Mouse (Mus musculus) central nervous system, embryonic 11.5 days (tissue): ENCODE data around the gene Lhpp. TPM values are rescaled to one million over a fixed set of nuclear protein-coding genes. Genes with fewer than 3 reads are reported as not detected.

Experiments
- polyA plus RNA-seq: library from polyadenylated mRNA; depleted of rRNA; stranded (reverse); fragments of >200 nt; gene quantifications from 2 replicates; pipeline ENCODE4 v1.2.3, GENCODE M21; 2012; rRNA removed

Gene Lhpp
- 18.0 and 18.5 TPM in 2 replicates for polyA plus RNA-seq

DNA sequence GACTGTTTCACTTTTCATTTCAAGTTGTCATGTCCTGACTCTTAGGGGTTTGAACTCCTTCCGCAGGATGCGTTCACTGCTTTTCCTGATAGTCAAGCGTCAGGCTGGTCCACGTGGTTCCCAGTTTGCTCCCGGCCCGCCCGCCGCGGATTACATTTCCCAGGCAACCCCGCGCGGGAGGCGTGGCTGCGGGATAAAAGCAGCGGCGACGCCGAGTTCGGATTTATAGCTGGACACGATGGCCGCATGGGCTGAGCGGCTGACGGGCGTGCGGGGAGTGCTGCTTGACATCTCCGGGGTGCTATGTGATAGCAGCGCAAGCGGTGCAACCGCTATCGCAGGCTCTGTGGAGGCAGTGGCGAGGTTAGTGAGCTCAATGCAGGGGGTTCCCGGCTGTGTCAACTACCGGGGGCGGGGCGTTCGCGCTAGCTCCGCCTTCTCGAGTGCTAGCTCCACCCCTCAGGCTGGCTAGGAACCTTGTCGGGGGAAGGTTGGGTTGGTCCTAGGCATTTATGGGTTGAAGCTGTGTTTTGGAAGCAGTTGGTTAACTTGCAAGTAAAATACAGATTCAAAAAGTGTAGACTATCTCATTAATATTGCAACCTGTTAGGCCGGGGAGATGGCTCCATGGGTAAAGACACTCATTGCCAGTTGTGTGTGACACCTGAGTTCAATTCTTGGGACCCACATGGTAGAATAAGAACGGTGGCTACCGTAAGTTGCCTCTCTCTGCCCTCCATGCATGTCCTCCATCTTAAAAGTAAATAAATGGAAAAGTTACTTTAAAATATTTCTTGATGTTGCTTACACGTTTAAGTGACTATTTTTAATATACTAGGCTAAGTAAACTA lies at the start of gene Lhpp:
TSS of gene Lhpp (plus strand) at position 171 of the 851 bp plus-strand sequence.

DNA sequence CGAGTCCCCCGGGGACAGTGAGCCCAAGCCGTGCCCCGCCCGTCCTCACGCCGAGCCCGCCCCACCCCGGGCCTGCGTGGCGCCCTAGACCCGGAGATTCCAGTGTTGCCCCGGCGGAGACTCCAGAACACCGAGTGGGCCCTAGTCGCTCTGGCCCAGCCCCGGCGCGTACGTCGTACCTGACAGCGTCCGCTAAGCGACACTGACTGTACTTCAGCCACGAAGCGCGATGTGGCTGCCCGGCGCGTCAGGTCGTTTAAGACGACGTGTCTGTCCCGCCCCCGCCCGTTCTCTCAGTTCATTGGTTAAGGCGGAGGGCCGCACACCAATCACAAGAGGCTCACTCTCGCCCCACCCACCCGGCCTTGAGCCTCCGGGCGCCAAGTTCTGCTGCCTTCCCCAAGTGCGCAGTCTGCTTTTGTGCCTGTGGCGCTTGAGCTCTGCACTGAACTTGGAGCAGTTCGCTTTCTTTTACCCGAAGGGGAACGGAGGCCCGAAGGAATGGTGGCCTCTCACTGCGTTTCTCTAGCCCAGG lies 34.3 kb upstream of the Lhpp start, which contains the start of gene Oat:
TSS of gene Oat (minus strand) at position 283 of the 535 bp plus-strand sequence.

DNA sequence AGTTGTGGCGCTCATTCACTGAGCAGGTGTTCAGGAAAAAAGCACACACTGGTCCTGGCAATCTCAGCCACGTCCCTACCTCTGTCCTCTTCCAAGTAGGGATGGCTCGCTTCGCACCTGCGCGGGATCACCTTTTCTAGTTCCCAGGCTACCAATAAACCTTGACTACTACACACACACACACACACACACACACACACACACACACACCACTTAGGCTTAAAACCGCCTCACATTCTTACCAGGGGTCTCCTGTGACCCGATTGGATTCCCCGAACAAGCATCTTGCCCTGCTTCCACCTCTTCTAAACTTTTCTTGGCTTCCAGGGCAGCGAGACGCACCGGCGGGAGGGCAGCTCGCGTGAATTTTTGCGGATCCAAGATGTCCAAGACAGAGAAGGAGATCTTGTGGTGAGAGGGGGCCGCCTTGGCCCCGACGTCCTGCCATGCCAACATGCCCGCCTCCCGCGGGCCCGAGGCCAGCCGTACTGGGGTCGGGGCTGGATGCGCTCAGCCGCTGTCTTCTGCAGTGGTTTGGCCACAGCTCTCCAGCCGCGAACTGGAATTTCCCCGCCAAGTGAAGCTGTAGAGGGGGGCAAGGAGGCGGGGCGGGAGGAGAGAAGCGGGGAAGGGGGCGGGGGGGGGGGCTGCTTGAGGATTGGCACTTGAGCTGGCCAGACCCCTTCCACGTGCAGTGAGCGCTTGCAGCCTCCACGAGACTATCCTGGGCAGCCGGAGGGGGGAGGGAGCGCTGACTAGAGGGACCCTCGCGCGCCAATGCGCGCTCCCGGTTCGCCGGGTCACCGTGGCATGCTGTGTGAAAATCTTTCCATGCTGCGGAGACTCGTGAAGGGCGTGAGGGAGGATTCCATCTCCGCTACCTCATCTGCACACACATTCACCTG lies 11.1 kb upstream of the Lhpp start, which contains the start of gene Nkx1-2:
TSS of gene Nkx1-2 (minus strand) at position 567 of the 905 bp plus-strand sequence.

Other genes starting within 250 kb of the Lhpp start
- gene Oat, start 34.2 kb upstream of the Lhpp start, polyA plus RNA-seq: 86.6 and 94.4 TPM in 2 replicates
- gene Nkx1-2, start 11.0 kb upstream of the Lhpp start, polyA plus RNA-seq: 1.7 and 3.0 TPM in 2 replicates
- 13.5 and 13.7 TPM in 2 replicates for gene Fam53b, start 203.2 kb downstream of the Lhpp start, polyA plus RNA-seq
- 58.0 and 61.7 TPM in 2 replicates for gene Eef1akmt2, start 242.0 kb downstream of the Lhpp start, polyA plus RNA-seq
- 27.4 and 32.5 TPM in 2 replicates for gene Abraxas2, start 248.6 kb downstream of the Lhpp start, polyA plus RNA-seq